Mouse (Mus musculus): ENCODE results near the gene Ilf3. TPM values are rescaled to one million over a fixed set of nuclear protein-coding genes. Genes with fewer than 3 reads are reported as not detected.

Gene Ilf3
- total RNA-seq, 2 experiments from 2014 or later: 80.8 to 107 TPM

- DNase-seq: peak in 1 of 2 experiments; percentile 39
Observed at GRCm38 (mm10) chr9:21439456-21439855, 71.8 kb downstream of the Ilf3 start.

GRCm38 (mm10) chr9:21439914-21440313 lies 72.2 kb downstream of the Ilf3 start:
- no peak for DNase-seq

- DNase-seq: no peak
Observed at GRCm38 (mm10) chr9:21440387-21440786, 72.7 kb downstream of the Ilf3 start.

GRCm38 (mm10) chr9:21443853-21444252 lies 76.2 kb downstream of the Ilf3 start:
- DNase-seq: no peak

- no peak for DNase-seq
Observed at GRCm38 (mm10) chr9:21444574-21444973, 76.9 kb downstream of the Ilf3 start.

- DNase-seq: no peak
Observed at GRCm38 (mm10) chr9:21445081-21445744, 77.5 kb downstream of the Ilf3 start.

GRCm38 (mm10) chr9:21447778-21448177 lies 80.1 kb downstream of the Ilf3 start:
- no peak for DNase-seq

- DNase-seq: no peak
Observed at GRCm38 (mm10) chr9:21449710-21450109, 82.0 kb downstream of the Ilf3 start.

- no peak for DNase-seq
Observed at GRCm38 (mm10) chr9:21450270-21450669, 82.6 kb downstream of the Ilf3 start.

GRCm38 (mm10) chr9:21451391-21451790 lies 83.7 kb downstream of the Ilf3 start:
- no peak for DNase-seq

GRCm38 (mm10) chr9:21451870-21452269 lies 84.2 kb downstream of the Ilf3 start:
- DNase-seq: no peak

GRCm38 (mm10) chr9:21453003-21453402 lies 85.3 kb downstream of the Ilf3 start:
- no peak for DNase-seq

GRCm38 (mm10) chr9:21453459-21453858 lies 85.8 kb downstream of the Ilf3 start:
- no peak for DNase-seq

- no peak for DNase-seq
Observed at GRCm38 (mm10) chr9:21454556-21454955, 86.9 kb downstream of the Ilf3 start.

Other genes starting within 250 kb of the Ilf3 start
- 10 to 100 TPM; 14.6 to 18.0 TPM for gene Tyk2, start 236.6 kb upstream of the Ilf3 start, total RNA-seq (2021)
- gene Cdc37, start 217.9 kb upstream of the Ilf3 start, total RNA-seq (2021): 100 to 1,000 TPM; 142 to 150 TPM
- gene Pde4a, start 202.2 kb upstream of the Ilf3 start, total RNA-seq (2021): 10 to 100 TPM; 84.2 to 86.8 TPM
- 10 to 100 TPM; 57.2 to 58.1 TPM for gene Keap1, start 128.5 kb upstream of the Ilf3 start, total RNA-seq (2021)
- gene S1pr5, start 119.4 kb upstream of the Ilf3 start, total RNA-seq (2021): 10 to 100 TPM; 11.1 to 11.2 TPM
- gene Atg4d, start 102.6 kb upstream of the Ilf3 start, total RNA-seq (2021): 10 to 100 TPM; 38.8 to 40.9 TPM
- gene Kri1, start 79.9 kb upstream of the Ilf3 start, total RNA-seq (2021): 10 to 100 TPM; 48.1 to 50.2 TPM
- 10 to 100 TPM; 53.0 to 62.9 TPM for gene Cdkn2d, start 76.5 kb upstream of the Ilf3 start, total RNA-seq (2021)
- gene Ap1m2, start 55.5 kb upstream of the Ilf3 start, total RNA-seq (2021): under 1 TPM; 0.35 to 0.57 TPM
- 10 to 100 TPM; 49.6 to 56.3 TPM for gene Slc44a2, start 47.2 kb upstream of the Ilf3 start, total RNA-seq (2021)
- 10 to 100 TPM; 36.6 to 44.2 TPM for gene Qtrt1, start 44.0 kb downstream of the Ilf3 start, total RNA-seq (2021)
- 10 to 100 TPM; 58.1 to 70.6 TPM for gene Dnm2, start 57.0 kb downstream of the Ilf3 start, total RNA-seq (2021)
- gene Tmed1, start 142.4 kb downstream of the Ilf3 start, total RNA-seq (2021): 10 to 100 TPM; 10.6 to 11.4 TPM
- gene AB124611, start 158.3 kb downstream of the Ilf3 start, total RNA-seq (2021): under 1 TPM in 1 of 2 experiments, not detected in 1; 0.33 TPM
- 10 to 100 TPM; 75.6 to 81.5 TPM for gene Carm1, start 179.0 kb downstream of the Ilf3 start, total RNA-seq (2021)
- 10 to 100 TPM; 58.9 to 59.4 TPM for gene Timm29, start 224.9 kb downstream of the Ilf3 start, total RNA-seq (2021)
- gene Yipf2, start 225.0 kb downstream of the Ilf3 start, total RNA-seq (2021): 10 to 100 TPM; 17.8 to 18.4 TPM
- gene Smarca4, start 248.3 kb downstream of the Ilf3 start, total RNA-seq (2021): 100 to 1,000 TPM; 115 to 116 TPM

Measured in layer of hippocampus, postnatal 36 days (tissue).